8 mouse cellular contexts compared by ENCODE assay signal in genomic region chr7:98836646-98837045, GRCm38 (mm10). TPM values are rescaled to one million over a fixed set of nuclear protein-coding genes. Genes with fewer than 3 reads are reported as not detected.
DNase-seq lines count a peak whose midpoint lies in the region; ATAC-seq and TF ChIP-seq lines count a peak whose summit lies in the region.

No protein-coding gene starts in this region.

- no peaks in the 10 kb centered on the region for H3K9me3 ChIP-seq in embryonic facial prominence, embryonic 12.5 days
- no peaks in the 10 kb centered on the region for H3K9me3 ChIP-seq in heart, embryonic 13.5 days
- H3K9me3 ChIP-seq in kidney, postnatal 0 days (replicated peaks; ENCODE audit: low read length), result no peaks in the 10 kb centered on the region

- ATAC-seq in CD4-positive, CD25-positive, alpha-beta regulatory T cell, adult 4 months, result peak; percentile 48
- no peak for ATAC-seq in embryonic facial prominence, embryonic 12.5 days (ENCODE audit: insufficient number of reproducible peaks, insufficient read depth, low FRiP score, low TSS enrichment)
- ATAC-seq in heart, embryonic 13.5 days (ENCODE audit: extremely low read depth, insufficient number of reproducible peaks, low FRiP score, low TSS enrichment), result no peak
- no peak for ATAC-seq in kidney, postnatal 0 days (replicated peaks; ENCODE audit: low FRiP score, low read depth)
- no peak for ATAC-seq in erythroblast, adult 5-6 weeks (replicated peaks; ENCODE audit: low FRiP score, poor library complexity, severe bottlenecking)

- TF ChIP-seq CTCF in kidney, postnatal 0 days (IDR thresholded peaks at IDR 0.05; ENCODE audit: low read depth), result peak; percentile 69

- H3K4me2 ChIP-seq in embryonic facial prominence, embryonic 12.5 days (replicated peaks), result peak overlapping the region; percentile 97
- H3K4me2 ChIP-seq in heart, embryonic 13.5 days, result peak overlapping the region; percentile 97
- peak overlapping the region; percentile 97 for H3K4me2 ChIP-seq in kidney, postnatal 0 days (ENCODE audit: low read length)

- peaks cover 56% of the 10 kb centered on the region for H3K4me1 ChIP-seq in embryonic facial prominence, embryonic 12.5 days
- peaks cover 71% of the 10 kb centered on the region for H3K4me1 ChIP-seq in heart, embryonic 13.5 days
- peaks cover 18% of the 10 kb centered on the region for H3K4me1 ChIP-seq in kidney, postnatal 0 days (replicated peaks; ENCODE audit: insufficient read depth, low read length)

- H3K9ac ChIP-seq in embryonic facial prominence, embryonic 12.5 days, result peak overlapping the region; percentile 70; the same call in 1 of the 2 replicates
- H3K9ac ChIP-seq in heart, embryonic 13.5 days, result peak overlapping the region; percentile 82
- H3K9ac ChIP-seq in kidney, postnatal 0 days (ENCODE audit: low read depth, low read length), result 0 out of 2 replicates have a peak overlapping the region, but pooled peaks have one; percentile 62

- 1% methylated on average over 23 of the region's 23 CpGs for WGBS in embryonic facial prominence, embryonic 12.5 days
- 1% methylated on average over 23 of the region's 23 CpGs for WGBS in heart, embryonic 13.5 days
- WGBS in kidney, postnatal 0 days, result 1% methylated on average over 23 of the region's 23 CpGs

- H3K27ac ChIP-seq in embryonic facial prominence, embryonic 12.5 days, result no peak overlapping the region
- no peak overlapping the region for H3K27ac ChIP-seq in heart, embryonic 13.5 days (replicated peaks)
- no peak overlapping the region for H3K27ac ChIP-seq in kidney, postnatal 0 days

- H3K36me3 ChIP-seq in embryonic facial prominence, embryonic 12.5 days, result no peaks in the 10 kb centered on the region
- no peaks in the 10 kb centered on the region for H3K36me3 ChIP-seq in heart, embryonic 13.5 days
- H3K36me3 ChIP-seq in kidney, postnatal 0 days (ENCODE audit: insufficient read depth, low read length), result no peaks in the 10 kb centered on the region

- peaks cover 91% of the 10 kb centered on the region for H3K27me3 ChIP-seq in embryonic facial prominence, embryonic 12.5 days
- peaks cover 57% of the 10 kb centered on the region for H3K27me3 ChIP-seq in heart, embryonic 13.5 days (replicated peaks)
- H3K27me3 ChIP-seq in kidney, postnatal 0 days (ENCODE audit: insufficient read depth, low read length), result peaks cover 31% of the 10 kb centered on the region

- H3K4me3 ChIP-seq in embryonic facial prominence, embryonic 12.5 days, result peak overlapping the region; percentile 58
- H3K4me3 ChIP-seq in heart, embryonic 13.5 days, result peak overlapping the region; percentile 67
- peak overlapping the region; percentile 56 for H3K4me3 ChIP-seq in kidney, postnatal 0 days (replicated peaks; ENCODE audit: low read depth, low read length)

- DNase-seq in WW6 (ENCODE audit: low read depth, low spot score), result peak; percentile 61
- peak; percentile 64 for DNase-seq in kidney, postnatal 0 days (ENCODE audit: low spot score)
- peak; percentile 71 for DNase-seq in lung, postnatal 25 days (ENCODE audit: low spot score)
- DNase-seq in retina, postnatal 1 day, result peak; percentile 61

RNA-seq across cellular contexts. Expression of gene Wnt11, which starts 1.7 kb away (rescaled TPM):
- not detected for polyA plus RNA-seq in CD4-positive, CD25-positive, alpha-beta regulatory T cell, adult 4 months (2017; shearing (Covaris generic))
- 24.3 and 25.7 TPM in 2 replicates for polyA plus RNA-seq in embryonic facial prominence, embryonic 12.5 days (2016; fragmentation: Nextera tagmentation; extraction: Ambion mirVana)
- polyA plus RNA-seq in heart, embryonic 13.5 days (2015; fragmentation: Nextera tagmentation; extraction: Ambion mirVana), result 15.8 and 17.4 TPM in 2 replicates
- 41.5 and 46.9 TPM in 2 replicates for polyA plus RNA-seq in kidney, postnatal 0 days (2015; fragmentation: Nextera tagmentation; extraction: Ambion mirVana)
- not detected in 2 replicates for total RNA-seq in erythroblast, adult 5-6 weeks (2015; ENCODE audit: low replicate concordance)
- not detected in 2 replicates for total RNA-seq in erythroblast, adult 5-6 weeks (2017; ENCODE audit: low replicate concordance)

Comparison
In these comparisons a context has a peak if more than half of its experiments do, and no peak if none do; other contexts are left out.
1. RNA of gene Wnt11, which starts 1.7 kb away (polyA plus RNA-seq): 41.5 to 46.9 TPM in kidney, postnatal 0 days, 24.3 to 25.7 TPM in embryonic facial prominence, embryonic 12.5 days and 15.8 to 17.4 TPM in heart, embryonic 13.5 days; not detected in CD4-positive, CD25-positive, alpha-beta regulatory T cell, adult 4 months; every median in the first group is over 10 times any median in the second.
2. Peak in every context shown above with its lines, with median percentiles within 50 percentile points of each other: DNase-seq, H3K4me2 ChIP-seq, H3K4me3 ChIP-seq and H3K9ac ChIP-seq.